Mouse (Mus musculus) c-Kit-positive CD71-positive TER-119-positive erythroid progenitor cells, embryonic 14.5 days (primary cell): ENCODE measurements around the gene Kcnt2.

Source experiments
- DNase-seq: peaks from one replicate; pipeline ENCODE4 v3.0.0-alpha.2; 2013; ENCODE audit warnings: low spot score

Kcnt2 gene

DNA sequence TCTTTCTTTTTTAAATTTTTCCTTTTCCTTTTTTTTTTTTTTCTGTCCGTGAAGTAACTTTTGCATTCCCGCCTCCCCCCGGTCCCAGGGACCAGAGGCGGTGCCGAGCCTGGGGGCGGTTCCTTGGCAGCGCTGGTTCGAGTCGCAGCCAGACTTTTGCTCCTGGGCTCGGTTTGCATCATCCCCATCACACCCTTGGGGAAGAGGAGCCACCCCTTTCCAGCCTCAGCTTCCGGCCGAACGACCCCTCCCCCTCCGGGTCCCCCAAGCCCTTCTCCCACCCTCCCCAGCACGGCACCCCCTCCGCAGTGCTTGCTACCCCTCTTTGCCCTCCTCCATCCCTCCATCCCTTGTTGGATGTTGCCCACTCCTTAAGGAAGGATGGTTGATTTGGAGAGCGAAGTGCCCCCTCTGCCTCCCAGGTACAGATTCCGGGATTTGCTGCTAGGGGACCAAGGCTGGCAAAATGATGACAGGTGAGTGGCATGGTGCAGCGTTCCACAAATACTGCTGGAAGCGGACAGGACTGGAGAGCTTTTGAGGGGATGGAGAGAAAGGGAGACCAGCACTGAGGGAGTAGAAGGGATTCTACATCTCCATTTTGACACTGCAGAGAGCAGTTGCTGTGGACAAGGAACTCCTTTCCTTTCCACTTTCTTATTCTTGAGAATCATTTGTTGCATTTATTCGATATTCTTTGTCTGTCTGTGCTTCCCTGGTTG, at the start of gene Kcnt2:
TSS of gene Kcnt2 (plus strand) at position 283 of the 722 bp plus-strand sequence.
- no peak for DNase-seq

DNA sequence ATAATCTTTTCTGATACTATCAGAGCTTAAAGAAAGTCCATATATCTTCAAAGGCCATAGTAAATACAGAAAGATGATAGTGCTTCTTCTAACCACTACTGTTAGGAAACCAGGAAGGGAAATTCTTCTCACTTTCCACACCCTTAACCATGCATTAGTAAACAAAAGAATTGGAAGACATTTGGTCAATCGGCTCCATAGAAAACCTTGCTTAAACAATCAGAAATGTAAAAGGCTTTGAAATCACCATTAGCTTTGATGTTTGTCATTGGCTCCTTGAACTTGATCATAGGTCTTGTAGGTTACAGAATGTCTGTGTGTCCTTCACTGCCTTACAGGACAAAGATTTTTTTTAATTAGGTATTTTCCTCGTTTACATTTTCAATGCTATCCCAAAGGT, 40.6 kb upstream of the Kcnt2 start:
- DNase-seq = no peak

GRCm38 (mm10) chr1:140225221-140225620, 20.7 kb upstream of the Kcnt2 start:
- no peak for DNase-seq

DNA sequence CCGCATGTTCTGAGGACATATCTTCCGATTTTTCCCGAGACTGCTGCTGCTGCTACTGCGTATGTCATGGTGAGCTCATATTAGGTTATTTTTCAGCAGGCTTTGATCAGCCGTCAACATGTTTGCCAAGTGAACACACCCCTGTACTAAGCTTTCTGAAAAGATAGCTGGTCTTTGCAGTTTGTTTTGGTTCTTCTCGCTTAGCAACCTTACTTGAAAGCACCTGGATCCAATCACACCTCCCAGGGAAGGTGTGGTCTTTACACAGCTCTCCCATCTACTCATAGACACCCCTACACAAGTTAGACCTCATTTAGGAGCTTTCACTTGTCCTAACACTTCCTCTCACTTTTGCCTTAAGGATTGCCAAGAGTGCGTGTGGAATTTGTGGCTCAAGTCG, 19.3 kb upstream of the Kcnt2 start:
- DNase-seq = no peak

GRCm38 (mm10) chr1:140245465-140245864, 493 bp upstream of the Kcnt2 start:
- no peak for DNase-seq

DNA sequence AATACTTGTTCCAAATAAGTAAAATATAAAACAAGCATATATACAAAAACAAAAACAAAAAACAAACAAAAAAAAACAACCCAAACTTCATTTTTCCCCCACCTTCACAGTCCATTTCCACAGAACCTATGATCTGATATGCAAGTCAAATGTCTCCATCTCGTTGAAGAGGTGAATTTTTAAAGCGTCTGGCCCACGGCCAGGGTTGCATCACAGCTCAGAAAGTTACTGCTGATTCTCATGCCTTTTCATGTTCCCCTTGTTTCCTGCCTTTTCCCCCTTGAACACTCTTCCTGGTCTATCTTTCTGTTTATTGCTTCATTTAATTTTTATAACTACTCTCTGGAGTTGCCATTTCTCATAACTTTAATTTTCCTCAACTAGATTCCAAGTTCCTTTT, 18.7 kb downstream of the Kcnt2 start:
- no peak for DNase-seq

GRCm38 (mm10) chr1:140266047-140266446, 20.1 kb downstream of the Kcnt2 start:
- DNase-seq = no peak

GRCm38 (mm10) chr1:140266643-140267286, 20.8 kb downstream of the Kcnt2 start:
- no peak for DNase-seq

- no peak for DNase-seq
Measured at GRCm38 (mm10) chr1:140267288-140267687, 21.3 kb downstream of the Kcnt2 start.

DNA sequence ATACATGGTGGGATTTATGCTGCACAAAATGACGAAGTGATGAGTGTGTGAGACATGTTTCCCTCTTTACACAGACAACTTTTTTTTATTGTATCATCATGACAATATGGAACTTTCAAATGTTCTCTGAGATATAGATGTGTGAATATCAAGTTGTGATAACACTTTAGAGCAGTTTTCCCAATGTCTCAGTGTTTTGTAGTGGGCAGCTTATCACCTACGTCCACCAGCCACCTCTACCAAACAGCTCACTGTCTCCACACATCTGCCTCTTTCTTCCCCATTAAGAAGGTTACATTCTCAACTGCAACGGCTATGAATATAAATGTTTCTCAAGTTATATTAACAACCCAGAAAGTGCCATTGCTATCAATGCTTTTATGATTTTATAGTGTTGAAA, 27.7 kb downstream of the Kcnt2 start:
- no peak for DNase-seq

DNA sequence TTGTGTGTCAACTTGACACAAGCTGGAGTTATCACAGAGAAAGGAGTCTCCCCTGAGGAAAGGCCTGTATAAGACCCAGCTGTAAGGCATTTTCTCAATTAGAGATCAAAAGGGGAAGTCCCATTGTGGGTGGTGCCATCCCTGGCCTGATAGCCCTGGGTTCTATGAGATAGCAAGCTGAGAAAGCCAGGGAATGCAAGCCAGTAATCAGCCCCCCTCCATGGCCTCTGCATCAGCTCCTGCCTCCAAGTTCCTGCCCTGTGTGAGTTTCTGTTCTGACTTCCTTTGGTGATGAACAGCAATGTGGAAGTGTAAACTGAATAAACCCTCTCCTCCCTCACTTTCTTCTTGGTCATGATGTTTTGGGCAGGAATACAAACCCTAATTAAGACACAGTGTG, 29.9 kb downstream of the Kcnt2 start:
- DNase-seq = no peak

DNA sequence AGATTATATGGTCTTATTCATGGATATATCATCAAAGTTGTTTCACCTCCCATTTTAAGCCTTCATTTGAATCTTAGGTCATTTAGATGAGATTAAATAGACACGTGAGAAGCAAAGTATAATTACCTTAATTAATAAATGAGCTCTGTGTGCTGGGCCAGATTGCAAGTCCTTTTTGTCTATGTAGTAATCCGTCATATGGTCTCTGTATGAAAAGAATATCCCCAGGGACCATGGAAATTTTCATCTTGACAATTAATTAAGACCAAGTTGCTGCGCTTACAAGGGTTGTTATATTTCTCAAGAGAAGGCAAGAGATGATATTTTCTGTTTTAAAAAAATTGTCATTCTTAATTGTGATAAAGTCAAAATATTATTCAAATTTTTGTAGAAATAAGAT, 47.2 kb downstream of the Kcnt2 start:
- no peak for DNase-seq

GRCm38 (mm10) chr1:140295482-140295881, 49.5 kb downstream of the Kcnt2 start:
- no peak for DNase-seq

DNA sequence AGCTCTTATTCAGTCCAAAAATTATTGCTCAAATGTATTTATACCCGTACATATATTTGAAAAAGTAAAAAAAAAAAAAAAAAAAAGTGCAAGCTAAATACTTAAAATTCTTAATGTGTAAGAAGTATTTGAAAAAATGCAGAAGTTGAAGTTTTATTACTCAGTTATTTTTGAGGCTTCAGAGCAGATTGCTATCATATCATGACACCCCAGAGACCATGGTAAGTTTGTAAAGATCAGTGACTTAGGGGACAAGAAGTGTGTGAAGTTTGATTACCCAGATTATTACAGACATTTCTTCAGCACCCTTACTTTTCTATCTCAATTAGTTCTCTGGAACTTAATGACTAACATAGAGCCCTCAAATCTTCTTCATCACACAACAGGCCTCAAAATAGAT, 58.3 kb downstream of the Kcnt2 start:
- no peak for DNase-seq

GRCm38 (mm10) chr1:140305344-140305743, 59.4 kb downstream of the Kcnt2 start:
- no peak for DNase-seq

- no peak for DNase-seq
Measured at GRCm38 (mm10) chr1:140306339-140306738, 60.4 kb downstream of the Kcnt2 start.

- DNase-seq = no peak
Measured at GRCm38 (mm10) chr1:140310739-140311138, 64.8 kb downstream of the Kcnt2 start.

DNA sequence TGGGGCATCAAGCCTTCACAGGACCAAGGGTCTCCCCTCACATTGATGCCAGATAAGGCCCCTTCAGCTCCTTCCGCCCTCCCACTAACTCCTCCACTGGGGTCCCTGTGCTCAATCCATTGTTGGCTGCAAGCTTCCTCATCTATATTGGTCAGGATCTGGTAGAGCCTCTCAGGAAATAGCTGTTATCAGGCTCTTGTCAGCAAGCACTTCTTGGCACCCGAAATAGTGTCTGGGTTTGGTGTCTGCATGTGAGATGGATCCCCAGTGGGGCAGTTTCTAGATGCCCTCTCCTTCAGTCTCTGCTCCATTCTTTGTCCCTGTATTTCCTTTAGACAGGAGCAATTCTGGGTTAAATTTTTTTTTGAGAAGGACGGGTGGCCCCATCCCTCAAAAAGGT, 79.1 kb downstream of the Kcnt2 start:
- DNase-seq = no peak

- DNase-seq = no peak
Measured at GRCm38 (mm10) chr1:140326709-140327108, 80.8 kb downstream of the Kcnt2 start.

DNA sequence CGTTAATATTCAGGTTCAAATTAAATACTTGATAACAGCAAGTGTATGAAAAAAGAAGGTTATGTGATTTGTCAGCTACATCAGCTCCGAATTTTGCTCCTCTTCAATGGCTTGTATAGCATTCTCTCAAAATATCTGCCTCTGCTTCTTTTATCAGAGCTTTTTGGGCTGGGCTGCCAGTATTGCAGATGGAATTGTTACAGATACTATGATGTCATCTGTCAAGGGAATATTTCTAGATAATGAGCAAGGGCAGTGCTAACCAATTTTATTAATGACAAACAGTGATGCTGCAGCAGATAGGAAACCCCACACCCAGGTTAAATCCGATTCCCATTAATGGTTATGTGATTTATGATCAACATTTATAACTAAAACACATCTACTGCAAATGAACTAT, 87.7 kb downstream of the Kcnt2 start:
- no peak for DNase-seq

GRCm38 (mm10) chr1:140338417-140338816, 92.5 kb downstream of the Kcnt2 start:
- no peak for DNase-seq

- DNase-seq = no peak
Measured at GRCm38 (mm10) chr1:140339368-140339767, 93.4 kb downstream of the Kcnt2 start.

DNA sequence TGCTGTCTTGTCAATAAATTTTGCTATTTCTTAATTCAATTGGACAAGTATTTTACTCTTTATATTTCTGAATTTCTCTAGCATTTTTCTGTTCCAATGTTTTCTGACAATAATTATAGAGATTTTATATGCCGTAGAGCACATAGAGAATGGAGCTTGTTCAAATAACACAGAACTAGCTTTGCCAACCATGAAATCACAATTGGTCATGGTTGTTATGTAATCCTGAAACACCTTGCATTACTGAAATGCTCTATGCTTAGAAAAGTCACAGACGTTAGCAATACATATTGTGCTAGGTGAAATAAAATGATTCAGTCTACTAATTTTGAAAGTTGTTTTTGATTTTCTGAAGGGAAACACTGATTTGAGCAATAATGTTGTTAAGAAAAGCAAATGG, 118.8 kb downstream of the Kcnt2 start:
- no peak for DNase-seq

- no peak for DNase-seq
Measured at GRCm38 (mm10) chr1:140373532-140373931, 127.6 kb downstream of the Kcnt2 start.
